Mouse (Mus musculus) 3T3-L1 (cell line): ENCODE measurements around the gene Tbc1d1.

Experiments
- DNase-seq: peaks from one replicate; pipeline ENCODE4 v3.0.0-alpha.2; 2015; ENCODE audit warnings: low read depth, low spot score

Gene Tbc1d1

GRCm38 (mm10) chr5:64206431-64206830 is 50.3 kb downstream of the Tbc1d1 start:
- DNase-seq = no peak

DNA sequence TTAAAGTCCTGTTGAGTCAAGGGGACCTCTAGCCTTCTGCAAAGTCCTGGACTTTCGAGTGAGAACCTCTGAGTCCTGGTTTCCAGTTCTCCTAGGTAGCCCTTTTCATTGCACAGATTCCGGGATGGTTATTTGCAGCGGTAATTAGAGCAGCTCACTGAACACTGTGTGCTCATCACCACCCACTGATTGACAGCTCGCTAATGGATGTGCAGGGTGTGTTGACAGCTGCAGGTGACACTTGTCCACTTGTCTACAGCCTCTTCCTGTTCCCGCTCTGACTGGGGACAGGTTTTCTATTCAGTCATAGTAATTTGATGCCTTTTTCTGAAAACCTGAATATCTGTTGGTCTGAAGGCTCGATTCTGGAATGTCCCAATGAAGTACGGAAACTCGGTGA is 50.8 kb downstream of the Tbc1d1 start:
- no peak for DNase-seq

DNA sequence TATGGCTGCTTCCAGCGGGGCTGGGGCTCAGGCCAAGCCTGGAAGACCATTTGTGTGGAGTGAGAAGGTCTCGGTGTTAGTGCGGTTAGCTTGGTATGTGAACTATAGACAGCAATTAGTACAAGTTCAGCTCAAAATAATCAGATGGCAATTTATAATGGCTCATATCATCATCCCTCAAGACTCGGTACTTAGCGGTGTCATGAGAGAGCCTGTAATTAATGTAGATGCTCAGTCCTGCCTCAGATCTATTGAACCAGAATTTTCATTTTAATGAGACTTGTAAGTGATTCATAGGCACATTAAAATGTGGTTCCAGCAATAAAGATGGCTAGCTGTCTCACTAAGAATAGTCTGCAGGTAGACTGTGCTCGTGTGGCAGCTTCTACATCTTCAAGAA is 51.7 kb downstream of the Tbc1d1 start:
- no peak for DNase-seq

- no peak for DNase-seq
These were observed 54.7 kb downstream of the Tbc1d1 start for GRCm38 (mm10) chr5:64210817-64211216.

GRCm38 (mm10) chr5:64211284-64211683 is 55.2 kb downstream of the Tbc1d1 start:
- no peak for DNase-seq

- no peak for DNase-seq
These were observed 56.1 kb downstream of the Tbc1d1 start for GRCm38 (mm10) chr5:64212206-64212605.

- DNase-seq = no peak
These were observed 56.5 kb downstream of the Tbc1d1 start for GRCm38 (mm10) chr5:64212619-64213018.

- no peak for DNase-seq
These were observed 59.7 kb downstream of the Tbc1d1 start for GRCm38 (mm10) chr5:64215806-64216205.

GRCm38 (mm10) chr5:64216326-64216725 is 60.2 kb downstream of the Tbc1d1 start:
- DNase-seq = no peak

DNA sequence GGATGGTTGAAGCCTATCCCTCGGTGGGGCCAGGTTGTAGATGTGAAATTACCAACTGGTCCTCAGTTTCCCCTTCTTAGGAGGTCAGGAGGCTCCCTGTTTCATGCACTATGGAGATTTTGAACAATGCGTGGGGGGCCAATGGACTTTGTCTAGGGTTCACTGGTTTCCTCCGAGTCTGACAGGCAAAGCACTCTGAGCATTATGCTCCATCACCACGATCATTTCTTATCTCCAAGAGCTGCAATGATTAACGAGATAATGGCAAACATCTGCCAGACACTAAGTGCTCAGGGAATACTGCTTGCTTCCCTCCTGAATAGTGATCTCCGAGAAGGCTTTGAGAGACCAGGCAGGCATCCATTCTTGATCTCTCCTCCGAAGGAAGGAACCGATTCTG is 61.2 kb downstream of the Tbc1d1 start:
- no peak for DNase-seq

- no peak for DNase-seq
These were observed 61.9 kb downstream of the Tbc1d1 start for GRCm38 (mm10) chr5:64217816-64218602.

- DNase-seq = no peak
These were observed 62.5 kb downstream of the Tbc1d1 start for GRCm38 (mm10) chr5:64218603-64218999.

DNA sequence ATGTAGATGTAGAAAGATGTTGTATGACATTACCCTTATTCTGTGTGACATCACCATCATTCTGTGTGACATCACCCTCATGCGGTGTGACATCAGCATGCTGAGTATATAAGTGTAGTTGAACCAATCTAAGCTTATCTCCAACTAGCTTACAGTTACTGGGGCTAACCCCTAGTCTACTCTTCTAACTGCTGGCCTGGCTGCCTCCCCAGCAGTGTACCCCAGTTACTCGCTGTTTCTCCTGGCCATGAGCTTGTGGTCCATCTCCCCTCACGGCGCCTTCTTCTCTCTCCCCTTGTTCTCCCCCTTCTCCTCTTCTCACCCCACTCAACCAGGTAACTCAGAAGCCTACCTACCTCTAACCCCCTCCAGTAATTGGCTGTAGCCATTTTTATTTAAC is 64.7 kb downstream of the Tbc1d1 start:
- DNase-seq = no peak

GRCm38 (mm10) chr5:64224735-64225425 is 68.8 kb downstream of the Tbc1d1 start:
- DNase-seq = peak; percentile 94

DNA sequence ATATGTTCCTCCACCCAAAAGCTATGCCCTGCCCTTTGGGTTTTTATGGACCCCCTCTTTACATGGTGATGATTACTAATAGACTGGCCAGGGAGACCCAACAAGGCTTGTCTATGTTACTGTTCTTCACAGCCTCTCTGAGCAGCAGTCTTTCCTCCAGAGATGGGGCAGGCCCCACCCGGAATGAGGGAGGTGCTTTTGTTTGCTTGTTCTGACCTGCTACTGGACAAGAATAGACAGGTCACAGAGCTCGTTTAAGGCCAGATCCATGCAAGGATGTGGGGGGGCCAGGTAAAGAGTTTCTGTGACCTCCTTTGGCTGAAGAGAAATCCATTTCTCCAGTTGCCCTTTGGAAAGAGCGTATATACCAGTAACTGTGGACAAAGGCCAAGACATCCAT is 72.1 kb downstream of the Tbc1d1 start:
- DNase-seq = no peak

GRCm38 (mm10) chr5:64229336-64229866 is 73.3 kb downstream of the Tbc1d1 start:
- DNase-seq = no peak

DNA sequence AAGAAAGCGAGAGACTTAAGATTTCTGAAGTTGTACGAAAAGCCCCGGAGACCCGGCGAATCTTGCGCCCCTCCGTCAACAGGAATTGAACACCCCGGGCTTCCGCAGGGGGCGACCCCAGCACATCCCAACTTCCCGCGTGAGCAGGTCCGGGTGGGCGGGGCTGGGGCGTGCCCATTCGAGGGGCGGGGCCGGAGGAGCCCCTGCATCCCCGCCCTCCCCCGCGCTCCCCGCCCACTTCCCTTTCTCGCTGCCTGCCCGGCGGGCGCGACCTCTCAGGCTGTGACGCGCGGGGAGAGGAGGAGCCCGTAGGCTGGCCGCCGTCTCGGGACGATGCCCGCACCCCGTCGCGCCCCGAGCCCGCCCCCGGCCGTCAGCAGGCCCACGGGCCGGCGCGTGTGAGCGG is 74.0 kb downstream of the Tbc1d1 start:
- peak; percentile 93 for DNase-seq

DNA sequence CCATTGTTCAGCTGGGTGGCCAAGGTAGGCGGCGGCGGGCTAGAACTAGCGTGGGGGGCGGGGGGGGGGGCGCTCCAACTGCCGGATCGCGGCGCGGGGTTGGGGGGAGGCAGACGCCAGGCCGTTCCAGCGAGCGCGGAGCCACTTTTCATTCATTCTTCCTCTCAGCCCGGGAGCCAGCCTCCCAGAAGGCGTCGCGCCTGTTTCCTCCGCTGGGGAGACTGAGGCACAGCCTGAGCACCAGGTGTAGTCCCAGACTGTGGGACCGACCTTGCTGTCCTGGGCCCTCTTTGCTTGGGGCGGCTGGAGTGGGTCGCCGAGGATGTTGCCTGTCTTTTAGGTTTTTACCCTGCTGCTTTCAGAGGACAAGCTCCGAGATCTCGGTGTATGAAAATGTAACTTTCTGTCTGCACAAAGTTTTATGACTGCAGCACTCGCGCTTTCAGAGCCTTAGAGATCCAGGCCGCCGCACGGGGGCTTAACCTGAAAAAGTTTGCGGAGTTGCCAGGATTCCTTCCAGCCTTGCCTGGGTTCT is 74.5 kb downstream of the Tbc1d1 start:
- peak; percentile 73 for DNase-seq

DNA sequence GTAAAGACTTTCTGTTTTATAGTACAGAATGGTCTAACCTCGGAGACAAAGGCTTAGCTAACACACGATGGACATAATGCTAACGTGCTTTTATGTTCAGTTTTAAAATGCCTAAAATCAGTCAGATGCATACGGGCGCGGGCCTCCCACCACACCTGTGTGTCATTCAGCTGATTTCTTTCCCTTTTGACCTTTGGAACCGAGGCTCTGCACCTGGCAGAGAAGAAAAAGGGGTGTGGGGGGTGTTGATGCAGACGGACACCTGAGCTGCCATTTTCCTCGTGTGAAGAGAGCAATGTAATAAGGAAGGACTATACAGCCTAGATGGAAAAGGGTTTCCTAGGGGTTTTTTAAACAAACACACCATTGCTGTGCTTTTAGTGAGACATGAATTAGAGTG is 76.8 kb downstream of the Tbc1d1 start:
- DNase-seq = no peak

GRCm38 (mm10) chr5:64234269-64234985 is 78.3 kb downstream of the Tbc1d1 start:
- DNase-seq = no peak

GRCm38 (mm10) chr5:64235250-64235649 is 79.1 kb downstream of the Tbc1d1 start:
- DNase-seq = no peak

- no peak for DNase-seq
These were observed 80.5 kb downstream of the Tbc1d1 start for GRCm38 (mm10) chr5:64236561-64236960.
